Mouse (Mus musculus): ENCODE results near the gene Nit1. TPM values are rescaled to one million over a fixed set of nuclear protein-coding genes. Genes with fewer than 3 reads are reported as not detected.

The Nit1 gene
- 39.2 and 41.0 TPM in 2 replicates for polyA plus RNA-seq (2012; rRNA removed)

DNA sequence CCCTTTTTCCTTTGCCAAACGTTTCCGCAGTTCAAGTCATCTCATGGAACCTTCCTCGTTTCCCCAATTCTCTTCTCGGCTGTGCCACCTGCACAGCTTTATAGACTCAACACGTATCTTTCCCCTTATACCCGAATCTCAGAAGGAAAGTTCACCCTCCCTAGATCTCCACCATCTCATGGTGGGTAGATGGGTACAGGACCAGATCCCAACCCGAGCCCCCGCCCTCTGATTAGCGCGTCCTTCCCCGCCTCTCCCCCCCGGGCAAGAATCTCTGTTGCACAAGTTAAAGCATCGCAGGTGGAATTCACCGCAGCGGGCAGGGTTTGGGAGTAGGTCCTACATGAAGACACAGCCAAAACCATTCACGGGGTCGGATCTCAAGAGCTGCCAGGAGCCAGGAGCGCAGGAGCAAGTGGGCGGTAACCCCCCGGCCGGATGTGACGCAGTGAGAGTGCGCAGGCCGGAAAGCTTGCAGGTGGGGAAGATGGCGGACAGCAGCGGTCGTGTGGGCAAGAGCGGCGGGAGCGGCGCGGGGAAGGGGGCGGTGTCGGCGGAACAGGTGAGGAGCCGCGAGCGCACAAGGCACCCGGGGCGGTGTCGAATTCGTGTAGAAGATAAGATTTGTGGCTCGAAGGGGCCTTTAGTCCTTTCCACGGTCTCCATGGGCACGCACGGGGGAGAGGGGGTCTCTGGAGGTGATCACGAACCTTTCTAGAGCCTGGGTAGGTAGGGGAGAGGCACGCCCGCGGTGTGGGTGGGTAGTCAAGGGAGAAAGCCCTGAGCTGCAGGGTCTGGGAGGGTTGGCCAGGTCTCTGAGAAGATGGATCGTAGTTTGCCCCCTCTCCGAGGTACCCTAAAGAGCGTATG lies at the start of gene Nit1, which contains the start of gene Pfdn2:
Nit1 (minus strand) TSS at position 422 of the 870 bp plus-strand sequence.
Pfdn2 (plus strand) TSS at position 446 of the 870 bp plus-strand sequence.

GRCm38 (mm10) chr1:171388376-171389102 lies 43.1 kb upstream of the Nit1 start, which contains the start of gene Arhgap30:
Gene Arhgap30 (plus strand): TSS chr1:171388954.

DNA sequence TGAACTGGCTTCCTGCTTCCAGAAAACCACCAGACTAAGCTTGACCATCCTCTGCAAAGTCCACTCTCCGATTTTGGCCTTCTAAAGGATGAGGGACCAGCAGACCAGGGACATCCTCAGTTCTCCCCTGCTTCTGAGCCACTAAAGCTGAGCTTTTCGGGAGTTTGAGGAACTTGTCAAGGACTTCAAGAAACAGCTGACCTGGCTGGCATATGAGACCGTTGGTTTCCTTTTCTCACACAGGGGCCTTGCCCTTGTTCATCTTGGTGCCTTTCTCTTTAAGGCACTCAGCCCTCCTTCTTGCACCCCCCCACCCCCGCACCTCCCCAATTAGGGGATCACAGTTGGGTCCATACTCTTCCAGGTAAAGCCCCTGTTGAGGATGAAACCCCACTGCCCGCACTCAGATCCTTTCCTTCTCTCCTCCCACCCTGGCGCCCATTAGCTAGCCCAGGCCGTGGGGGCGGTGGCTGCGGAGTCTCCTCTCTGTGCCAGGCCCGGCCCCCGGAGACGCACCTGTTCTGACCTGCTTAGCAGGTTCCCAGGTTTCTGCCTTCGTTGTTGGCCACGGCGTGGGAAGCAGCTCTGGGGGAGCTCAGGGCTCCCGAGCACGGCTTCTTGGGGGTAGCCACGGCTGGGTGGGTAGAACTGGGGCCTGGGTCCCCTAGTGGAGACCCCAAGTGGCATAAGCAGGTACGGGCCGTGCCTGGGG lies 24.6 kb upstream of the Nit1 start, which contains the start of gene Nectin4:
Nectin4 (plus strand) TSS at position 255 of the 712 bp plus-strand sequence.

DNA sequence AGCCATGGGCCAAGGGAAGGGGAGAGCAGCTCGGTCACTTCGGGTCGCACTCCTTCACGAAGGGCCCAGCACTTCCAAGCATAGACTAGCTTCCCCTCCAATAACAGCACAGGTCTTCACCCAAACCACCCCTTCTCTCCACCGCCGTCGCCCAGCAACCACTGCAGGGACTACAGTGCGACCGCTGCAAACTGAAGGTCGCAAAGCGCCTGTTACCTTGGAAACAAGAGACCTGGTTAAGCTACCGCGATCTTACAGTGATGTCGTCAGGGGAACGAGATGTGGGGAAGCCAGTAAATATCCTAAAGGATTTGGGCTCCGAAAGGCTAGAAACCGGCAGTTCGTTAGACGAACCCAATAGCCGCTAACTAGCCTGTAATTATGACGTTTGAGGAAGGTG lies 15.2 kb upstream of the Nit1 start, which contains the start of gene Klhdc9:
Klhdc9 (minus strand) TSS at position 143 of the 400 bp plus-strand sequence.

GRCm38 (mm10) chr1:171328839-171329432 lies 16.5 kb downstream of the Nit1 start, which contains the start of gene Dedd:
Gene Dedd (plus strand): TSS chr1:171329145.

DNA sequence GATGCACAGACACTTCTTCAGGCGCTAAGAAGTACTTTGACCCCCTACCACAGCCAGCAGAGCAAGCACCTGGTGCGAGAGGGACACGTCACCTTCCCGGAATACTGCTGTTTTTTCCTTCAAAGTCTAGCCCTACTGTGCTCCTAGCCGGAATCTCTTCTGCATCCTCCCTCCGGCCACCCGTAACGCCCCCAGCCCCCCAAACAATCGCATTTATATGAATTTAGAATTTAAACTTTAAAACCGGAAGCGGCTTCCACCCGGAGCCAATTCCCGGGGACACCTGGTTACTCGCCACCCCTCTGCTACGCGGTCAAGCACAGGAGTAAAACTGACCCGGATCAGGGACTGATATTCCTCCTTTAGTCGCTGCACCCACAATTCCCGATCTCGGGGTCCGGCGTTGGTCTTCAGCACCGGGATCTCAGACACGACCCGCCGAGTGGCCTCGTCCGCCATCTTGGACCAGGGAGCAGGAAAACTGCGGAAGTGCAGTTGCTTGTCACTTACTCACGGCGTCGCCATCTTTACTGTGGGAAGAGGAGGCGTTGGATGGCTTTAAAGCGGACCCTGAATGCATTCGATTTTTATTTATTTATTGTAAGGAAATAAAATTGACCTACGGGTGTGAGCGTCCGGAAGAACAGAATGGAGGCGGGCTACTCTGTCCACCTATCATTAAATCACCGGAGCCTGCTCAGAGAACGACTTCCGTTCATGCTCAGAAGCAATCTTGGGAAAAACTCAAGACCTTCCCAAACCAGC lies 51.0 kb downstream of the Nit1 start, which contains the start of gene Ufc1:
Ufc1 (minus strand) TSS at position 727 of the 765 bp plus-strand sequence.

Other genes starting within 250 kb of the Nit1 start
- 1.2 and 1.4 TPM in 2 replicates for gene Cfap126, start 231.7 kb downstream of the Nit1 start, polyA plus RNA-seq (2012; rRNA removed)
- gene Sdhc, start 195.0 kb downstream of the Nit1 start, polyA plus RNA-seq (2012; rRNA removed) = 87.8 and 99.3 TPM in 2 replicates
- gene Mpz, start 194.9 kb downstream of the Nit1 start, polyA plus RNA-seq (2012; rRNA removed) = 0.87 and 1.1 TPM in 2 replicates
- 41.3 and 54.6 TPM in 2 replicates for gene Pcp4l1, start 149.4 kb downstream of the Nit1 start, polyA plus RNA-seq (2012; rRNA removed)
- gene Nr1i3, start 131.7 kb downstream of the Nit1 start, polyA plus RNA-seq (2012; rRNA removed) = 0.04 and 0.11 TPM in 2 replicates
- gene Tomm40l, start 123.1 kb downstream of the Nit1 start, polyA plus RNA-seq (2012; rRNA removed) = 20.4 and 21.3 TPM in 2 replicates
- 0.42 and 1.5 TPM in 2 replicates for gene Apoa2, start 120.6 kb downstream of the Nit1 start, polyA plus RNA-seq (2012; rRNA removed)
- gene Fcer1g, start 111.3 kb downstream of the Nit1 start, polyA plus RNA-seq (2012; rRNA removed) = 16.4 and 22.5 TPM in 2 replicates
- gene Adamts4, start 95.2 kb downstream of the Nit1 start, polyA plus RNA-seq (2012; rRNA removed) = 2.8 and 2.9 TPM in 2 replicates
- gene Ndufs2, start 94.3 kb downstream of the Nit1 start, polyA plus RNA-seq (2012; rRNA removed) = 62.4 and 62.6 TPM in 2 replicates
- gene B4galt3, start 75.3 kb downstream of the Nit1 start, polyA plus RNA-seq (2012; rRNA removed) = 40.4 and 47.1 TPM in 2 replicates
- gene Ppox, start 64.5 kb downstream of the Nit1 start, polyA plus RNA-seq (2012; rRNA removed) = 16.4 and 17.4 TPM in 2 replicates
- 19.0 and 19.2 TPM in 2 replicates for gene Usp21, start 57.7 kb downstream of the Nit1 start, polyA plus RNA-seq (2012; rRNA removed)
- gene Ufc1, start 50.6 kb downstream of the Nit1 start, polyA plus RNA-seq (2012; rRNA removed) = 8.7 and 9.2 TPM in 2 replicates
- gene Dedd, start 16.5 kb downstream of the Nit1 start, polyA plus RNA-seq (2012; rRNA removed) = 16.3 and 18.4 TPM in 2 replicates
- 1.2 and 1.9 TPM in 2 replicates for gene Pfdn2, start within 50 bp of the Nit1 start, polyA plus RNA-seq (2012; rRNA removed)
- 0.18 and 0.57 TPM in 2 replicates for gene Klhdc9, start 15.2 kb upstream of the Nit1 start, polyA plus RNA-seq (2012; rRNA removed)
- 10.8 and 11.6 TPM in 2 replicates for gene Nectin4, start 24.5 kb upstream of the Nit1 start, polyA plus RNA-seq (2012; rRNA removed)
- gene Arhgap30, start 43.3 kb upstream of the Nit1 start, polyA plus RNA-seq (2012; rRNA removed) = 1.1 and 1.5 TPM in 2 replicates
- gene Usf1, start 65.7 kb upstream of the Nit1 start, polyA plus RNA-seq (2012; rRNA removed) = 35.3 and 39.4 TPM in 2 replicates
- 26.3 and 54.4 TPM in 2 replicates for gene Tstd1, start 73.2 kb upstream of the Nit1 start, polyA plus RNA-seq (2012; rRNA removed)
- 43.0 and 50.4 TPM in 2 replicates for gene F11r, start 91.9 kb upstream of the Nit1 start, polyA plus RNA-seq (2012; rRNA removed)
- gene Alyref2, start 157.8 kb upstream of the Nit1 start, polyA plus RNA-seq (2012; rRNA removed) = 0.88 and 2.0 TPM in 2 replicates
- gene Itln1, start 189.6 kb upstream of the Nit1 start, polyA plus RNA-seq (2012; rRNA removed) = 2.5 and 36.8 TPM in 2 replicates
- gene Cd244a, start 213.5 kb upstream of the Nit1 start, polyA plus RNA-seq (2012; rRNA removed) = 0.10 TPM in 1 of 2 replicates, not detected in the other

Measured in stomach, adult 2 months (tissue).